Mouse (Mus musculus) Muller cell, postnatal 12 days (primary cell): ENCODE results near the gene Hist1h3d.
"Not testable (repeated sequence)": the region's sequence is repeated elsewhere in the genome, so short reads cannot be mapped to it uniquely, and the experiment has no call there.

Experiments
- DNase-seq: peaks from one replicate; pipeline ENCODE4 v3.0.0-alpha.2; 2015; ENCODE audit errors: inconsistent ontology term

Hist1h3d gene

GRCm38 (mm10) chr13:23575271-23575851, at the start of gene Hist1h3d:
Gene Hist1h3d, plus strand, starts transcription at chr13:23575763.
- DNase-seq = peak; percentile 87

- DNase-seq = no peak
Measured at GRCm38 (mm10) chr13:23525901-23526300, 49.7 kb upstream of the Hist1h3d start.

- peak; percentile 80 for DNase-seq
Measured at GRCm38 (mm10) chr13:23526312-23526711, 49.3 kb upstream of the Hist1h3d start.

- no peak for DNase-seq
Measured at GRCm38 (mm10) chr13:23529005-23529404, 46.6 kb upstream of the Hist1h3d start.

DNA sequence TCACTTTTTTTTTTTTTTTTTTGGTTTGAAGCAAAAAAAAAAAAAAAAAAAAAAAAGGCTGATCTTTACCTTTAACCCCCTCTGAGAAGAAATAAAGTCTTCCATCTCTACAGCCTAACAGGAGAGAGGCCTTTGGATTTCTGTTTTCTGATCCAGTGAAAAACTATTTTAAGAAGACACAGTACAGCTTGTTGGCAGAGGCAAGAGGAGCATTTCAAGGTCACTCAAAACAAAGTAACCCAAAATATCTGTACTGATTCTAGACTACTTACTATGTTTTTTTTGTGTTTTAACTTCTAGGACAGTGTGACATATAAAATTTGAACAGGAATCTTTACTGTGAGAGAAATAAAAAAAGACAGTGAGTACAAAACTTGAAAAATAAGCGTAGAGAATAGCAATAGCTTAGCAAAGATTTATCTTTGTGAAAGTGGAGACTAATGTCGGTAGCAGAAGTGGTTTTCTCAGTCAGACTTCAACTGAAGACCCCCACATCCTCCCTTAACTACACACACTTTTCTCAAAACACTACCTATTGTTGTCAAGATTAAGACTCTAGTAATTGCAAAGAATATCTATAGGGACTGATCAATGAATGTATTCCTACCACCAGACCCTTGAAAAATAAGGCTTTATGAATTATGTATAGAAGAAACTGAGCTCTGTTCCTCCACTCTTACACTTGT, 45.9 kb upstream of the Hist1h3d start:
- DNase-seq = no peak

- DNase-seq = peak; percentile 82
Measured at GRCm38 (mm10) chr13:23530181-23530900, 45.2 kb upstream of the Hist1h3d start.

- DNase-seq = peak; percentile 97
Measured at GRCm38 (mm10) chr13:23530901-23531875, 44.4 kb upstream of the Hist1h3d start, which contains the start of gene Hist1h4h. Gene Hist1h4h, plus strand, starts transcription at chr13:23531050.

DNA sequence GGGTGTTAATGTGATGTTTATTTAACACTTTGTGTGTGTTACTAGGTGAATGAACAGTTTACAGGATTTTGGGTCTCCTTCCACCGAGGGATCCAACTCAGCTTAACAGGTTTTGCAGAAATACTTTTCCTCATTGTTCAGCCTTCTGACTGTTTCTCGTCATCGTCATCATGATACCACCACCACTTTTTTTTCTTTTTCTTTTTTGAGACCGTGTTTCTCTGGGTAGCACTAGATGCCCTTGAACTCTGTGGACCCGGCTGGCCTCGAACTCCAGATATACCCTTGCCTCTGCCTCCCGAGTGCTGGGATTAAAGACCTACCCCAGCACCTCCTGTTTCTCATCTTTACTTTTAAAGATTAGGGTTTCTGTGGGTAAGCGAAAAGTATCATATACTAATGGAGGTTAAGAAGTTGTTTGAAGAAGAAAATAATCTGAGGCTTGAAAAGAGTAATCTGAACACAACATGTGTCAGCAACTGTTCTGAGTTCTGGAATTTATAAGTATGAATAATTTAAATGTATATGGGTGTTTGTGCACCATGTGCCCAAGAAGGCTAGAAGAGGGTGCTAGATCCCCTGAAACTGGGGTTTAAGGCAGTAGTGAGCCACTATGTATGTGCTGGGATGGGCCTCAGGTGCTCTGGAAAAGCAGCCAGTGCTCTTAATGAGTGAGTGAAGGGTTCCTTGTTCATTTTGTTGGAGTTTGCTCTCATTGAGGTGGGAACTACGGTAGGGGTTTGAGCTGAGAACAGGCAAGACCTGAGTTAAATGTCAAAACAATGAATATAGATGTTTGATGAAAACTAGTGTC, 43.1 kb upstream of the Hist1h3d start:
- DNase-seq = no peak

- peak; percentile 84 for DNase-seq
Measured at GRCm38 (mm10) chr13:23533560-23534367, 41.8 kb upstream of the Hist1h3d start, which contains the start of gene Hist1h2af. Gene Hist1h2af, plus strand, starts transcription at chr13:23533906.

DNA sequence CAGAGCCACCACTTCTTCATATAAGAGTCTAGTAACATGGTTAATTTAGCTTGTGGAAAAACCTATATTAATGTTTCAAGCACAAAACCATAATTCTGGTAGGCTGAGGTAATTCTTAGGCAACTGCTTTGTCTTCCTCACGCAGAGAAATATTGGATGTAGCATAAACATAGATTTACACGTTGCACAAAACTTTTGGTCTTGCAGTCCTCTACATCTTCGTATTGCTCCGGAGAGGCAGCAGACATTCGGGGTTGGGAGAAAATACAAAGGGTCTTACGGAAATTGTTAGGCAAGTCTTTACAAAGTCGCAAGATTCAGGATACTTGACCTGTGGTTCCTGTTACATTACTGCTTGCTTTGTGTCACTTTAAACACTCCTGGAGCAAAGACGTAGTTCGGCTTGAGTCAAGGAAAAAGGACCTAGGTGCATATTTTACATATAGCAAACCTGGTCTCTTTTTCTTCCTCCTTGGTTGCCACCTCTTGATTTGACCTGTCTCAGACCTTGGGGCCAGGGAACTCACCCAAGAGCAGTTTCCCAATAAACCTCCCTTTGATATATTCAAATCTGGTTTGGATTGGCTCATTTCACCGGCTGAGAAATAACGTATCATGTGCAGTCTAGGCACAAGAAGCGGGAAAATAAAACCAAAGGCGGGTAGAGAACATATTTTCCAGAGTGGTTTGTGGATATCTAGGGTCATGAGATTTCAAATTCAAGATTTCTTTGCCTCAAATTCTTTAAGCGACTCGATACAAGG, 41.0 kb upstream of the Hist1h3d start:
- peak; percentile 29 for DNase-seq

- DNase-seq = peak; percentile 94
Measured at GRCm38 (mm10) chr13:23535137-23536075, 40.2 kb upstream of the Hist1h3d start, which contains the start of gene Hist1h3g. Gene Hist1h3g, plus strand, starts transcription at chr13:23535422.

DNA sequence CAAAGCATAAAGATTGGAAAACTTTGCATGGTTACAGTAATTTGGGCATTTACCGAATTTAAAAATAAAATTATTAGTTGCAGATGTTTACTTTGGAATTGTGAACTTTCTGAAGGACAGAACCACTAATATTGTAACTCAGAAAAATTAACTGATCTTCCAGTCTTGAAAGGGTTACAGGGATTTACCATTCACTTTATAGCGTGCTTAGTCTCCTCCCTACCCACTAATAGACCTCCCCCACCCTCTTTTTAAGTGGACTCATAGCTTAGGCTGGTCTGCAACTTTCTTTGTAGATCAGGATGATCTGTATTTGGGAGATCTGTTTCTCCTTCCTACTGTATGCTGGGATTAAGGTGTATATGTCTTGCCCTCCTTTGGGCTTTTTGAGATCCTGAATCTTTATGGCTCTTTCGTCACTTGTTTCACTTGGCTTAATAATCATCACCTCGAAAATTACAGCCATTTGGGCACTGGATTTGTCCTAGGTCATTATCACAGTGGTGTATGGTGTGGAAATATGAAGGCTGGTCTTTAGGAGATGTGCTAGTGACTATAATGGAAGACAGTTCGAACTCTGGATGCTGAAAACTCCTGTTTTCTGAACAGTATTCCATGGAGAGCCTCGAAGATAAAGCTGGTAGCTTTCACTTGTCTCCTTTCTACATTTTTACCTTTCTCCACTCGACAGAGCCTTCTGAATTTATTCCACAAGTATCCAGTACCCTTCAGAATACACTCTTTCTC, 39.3 kb upstream of the Hist1h3d start:
- DNase-seq = no peak

DNA sequence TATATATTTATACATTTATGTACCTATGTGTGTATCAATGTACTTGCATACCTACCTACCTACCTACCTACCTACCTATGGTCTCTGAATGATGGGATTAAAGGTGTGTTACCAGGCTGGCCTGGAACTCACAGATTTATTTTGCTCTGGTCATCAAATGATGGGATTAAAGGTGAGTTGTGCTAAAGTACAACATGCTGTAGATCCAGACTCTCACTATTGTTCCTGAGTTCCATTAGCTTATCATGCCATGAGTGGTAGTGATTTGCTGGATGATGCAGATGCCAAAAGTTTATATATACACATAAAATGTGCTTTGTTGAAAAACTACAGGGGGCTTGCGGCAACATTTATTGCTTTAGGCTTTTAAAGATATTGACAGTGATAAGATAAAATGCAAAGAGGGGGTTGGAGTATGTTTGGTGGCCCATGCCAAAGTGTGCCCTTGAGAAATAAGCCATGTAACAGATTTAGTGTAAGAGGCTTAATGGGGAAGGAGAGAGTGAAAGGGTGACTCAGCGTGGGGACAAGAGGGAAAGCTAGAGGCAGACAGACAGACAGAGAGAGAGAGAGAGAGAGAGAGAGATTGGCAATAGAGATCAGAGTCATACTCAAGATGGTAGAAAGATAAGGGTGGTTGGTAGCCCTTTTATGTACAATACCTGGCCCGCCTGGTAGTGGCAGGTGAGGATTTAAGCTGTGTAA, 38.4 kb upstream of the Hist1h3d start:
- DNase-seq = no peak

GRCm38 (mm10) chr13:23538249-23538648, 37.3 kb upstream of the Hist1h3d start:
- no peak for DNase-seq

GRCm38 (mm10) chr13:23539821-23540220, 35.7 kb upstream of the Hist1h3d start:
- not testable (repeated sequence) for DNase-seq

DNA sequence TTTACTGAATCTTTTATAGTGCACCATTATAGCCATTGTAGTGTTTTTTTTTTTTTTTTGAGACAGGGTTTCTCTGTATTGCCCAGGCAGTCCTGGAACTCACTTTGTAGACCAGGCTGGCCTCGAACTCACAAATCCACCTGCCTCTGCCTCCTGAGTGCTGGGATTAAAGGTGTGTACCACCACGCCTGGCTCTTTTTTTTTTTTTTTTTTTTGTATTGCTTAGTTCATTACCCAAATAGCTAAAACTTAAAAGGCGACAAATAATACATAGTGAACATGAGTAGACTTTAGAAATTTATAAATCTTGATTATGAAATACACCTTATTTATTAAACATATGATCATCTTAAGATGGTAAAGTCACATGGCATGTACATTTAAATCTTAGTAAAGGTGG, 34.1 kb upstream of the Hist1h3d start:
- no peak for DNase-seq
